Mouse (Mus musculus) right cerebral cortex, postnatal 36 days (tissue): ENCODE results near the gene Relch.

ENCODE experiments used
- DNase-seq, 2 experiments: peaks; one replicate each; pipeline ENCODE4 v3.0.0; 2022; ENCODE audit warnings: low spot score in 2 of 2, mixed read lengths in 1 of 2

The Relch gene

GRCm38 (mm10) chr1:105795705-105796104, 132.0 kb downstream of the Relch start:
- no peak for DNase-seq

- DNase-seq = no peak
Measured at GRCm38 (mm10) chr1:105800570-105800969, 136.9 kb downstream of the Relch start.

- no peak for DNase-seq
Measured at GRCm38 (mm10) chr1:105801252-105801651, 137.6 kb downstream of the Relch start.

- DNase-seq = no peak
Measured at GRCm38 (mm10) chr1:105802941-105803340, 139.3 kb downstream of the Relch start.

GRCm38 (mm10) chr1:105804285-105804684, 140.6 kb downstream of the Relch start:
- no peak for DNase-seq
